Mouse (Mus musculus) right cerebral cortex, adult 18-20 months (tissue): Measurements from ENCODE around the gene Fars2.
"Not testable (repeated sequence)": the region's sequence is repeated elsewhere in the genome, so short reads cannot be mapped to it uniquely, and the experiment has no call there.

Source experiments
- DNase-seq: peaks from one replicate; pipeline ENCODE4 v3.0.0; 2022; ENCODE audit warnings: mixed read lengths

Fars2 gene

GRCm38 (mm10) chr13:36297950-36298781 is 181.0 kb downstream of the Fars2 start:
- no peak for DNase-seq

- no peak for DNase-seq
Measured at GRCm38 (mm10) chr13:36298782-36299031, 181.5 kb downstream of the Fars2 start.

DNA sequence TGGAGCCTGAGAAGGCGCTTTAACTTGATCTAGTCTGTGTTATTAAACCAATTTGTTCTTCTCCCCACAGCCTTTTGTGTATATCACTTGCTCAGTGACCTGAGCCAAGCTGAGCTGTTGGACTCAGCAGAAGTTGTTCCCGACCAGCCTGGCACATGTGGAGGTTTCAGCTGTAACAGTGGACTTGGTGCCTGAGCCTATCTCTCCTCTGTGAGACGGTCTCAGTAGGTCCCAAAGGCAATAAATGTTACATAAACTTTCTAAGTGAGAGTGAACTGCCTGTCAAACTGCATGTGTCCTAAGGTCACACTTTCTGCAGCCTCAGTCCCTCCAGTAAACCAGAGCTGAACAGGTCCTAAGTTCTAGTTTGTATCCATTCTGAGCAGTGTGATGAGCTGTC is 185.6 kb downstream of the Fars2 start:
- no peak for DNase-seq

DNA sequence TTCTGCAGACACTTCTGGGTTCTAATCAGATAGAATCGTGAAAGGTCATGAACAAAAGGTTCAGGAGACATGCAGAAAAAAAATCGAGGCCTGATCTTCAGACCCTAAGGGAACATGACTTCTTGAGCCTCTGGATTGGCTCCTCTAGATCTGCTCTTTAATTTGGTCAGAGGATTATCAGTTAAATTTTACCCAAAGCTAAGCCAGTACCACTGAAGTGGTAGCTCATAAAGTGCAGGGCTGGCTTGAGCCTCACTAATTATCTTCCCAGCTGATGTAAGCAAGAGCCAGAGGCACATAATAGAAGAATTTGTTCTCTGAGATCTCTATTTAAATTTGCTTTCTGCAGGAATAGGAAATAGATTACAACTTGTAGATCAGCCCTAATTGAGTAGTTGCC is 188.1 kb downstream of the Fars2 start:
- no peak for DNase-seq

DNA sequence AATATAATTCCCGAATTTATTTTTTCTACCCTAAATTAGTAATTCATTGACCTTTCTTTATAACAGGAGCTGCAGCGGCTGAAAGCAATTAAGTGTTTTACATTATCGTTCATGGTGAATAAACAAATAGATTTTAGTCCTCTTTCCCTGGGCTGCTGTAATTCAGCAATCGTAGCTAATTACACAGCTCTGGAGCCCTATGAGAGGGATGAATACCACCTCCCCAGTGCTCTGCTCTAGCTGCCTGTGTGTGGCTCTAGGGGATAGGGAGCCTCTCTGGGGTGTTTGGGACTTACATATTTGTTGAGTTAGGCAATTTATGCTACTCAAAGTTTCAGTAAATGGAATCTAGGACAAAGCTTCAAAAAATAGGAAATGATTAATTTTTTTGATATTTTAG is 190.2 kb downstream of the Fars2 start:
- no peak for DNase-seq

DNA sequence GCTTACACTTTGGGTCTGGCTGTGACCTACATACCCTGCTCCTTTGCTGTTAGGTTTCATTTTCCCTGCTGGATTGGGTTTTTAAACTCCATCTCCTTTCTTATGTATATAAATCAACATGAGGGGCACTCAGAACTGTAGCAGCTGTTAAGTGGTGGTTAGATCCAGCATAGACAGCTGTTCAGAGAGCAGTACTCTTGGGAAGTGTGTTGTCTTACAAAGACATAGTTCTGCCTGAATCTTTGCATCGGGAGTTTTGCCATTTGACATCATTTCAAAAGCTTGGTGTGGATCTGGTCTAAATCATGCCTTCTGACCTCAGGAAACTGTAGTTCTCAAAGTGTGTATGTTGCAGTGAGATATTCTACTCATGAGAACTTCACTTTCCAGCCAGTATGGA is 191.9 kb downstream of the Fars2 start:
- DNase-seq = no peak

DNA sequence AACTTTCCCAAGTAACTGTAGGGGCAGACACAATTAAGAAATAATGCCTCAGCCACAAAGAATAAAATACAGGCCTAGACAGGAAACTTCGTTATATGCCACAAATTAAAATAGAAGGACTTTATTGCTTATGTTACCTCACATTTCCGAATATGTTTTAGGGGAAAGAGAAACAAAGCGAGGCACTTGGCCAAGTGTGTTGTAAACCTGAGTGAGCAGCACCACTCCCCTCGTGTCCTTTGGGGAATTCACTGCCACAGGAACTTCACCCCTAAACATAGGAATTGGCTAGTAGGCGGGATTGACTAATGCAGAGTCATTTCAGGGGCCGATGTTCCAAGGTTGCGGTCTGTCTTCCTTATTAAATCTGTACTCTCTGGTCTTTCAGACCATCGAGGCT is 197.0 kb downstream of the Fars2 start:
- no peak for DNase-seq

DNA sequence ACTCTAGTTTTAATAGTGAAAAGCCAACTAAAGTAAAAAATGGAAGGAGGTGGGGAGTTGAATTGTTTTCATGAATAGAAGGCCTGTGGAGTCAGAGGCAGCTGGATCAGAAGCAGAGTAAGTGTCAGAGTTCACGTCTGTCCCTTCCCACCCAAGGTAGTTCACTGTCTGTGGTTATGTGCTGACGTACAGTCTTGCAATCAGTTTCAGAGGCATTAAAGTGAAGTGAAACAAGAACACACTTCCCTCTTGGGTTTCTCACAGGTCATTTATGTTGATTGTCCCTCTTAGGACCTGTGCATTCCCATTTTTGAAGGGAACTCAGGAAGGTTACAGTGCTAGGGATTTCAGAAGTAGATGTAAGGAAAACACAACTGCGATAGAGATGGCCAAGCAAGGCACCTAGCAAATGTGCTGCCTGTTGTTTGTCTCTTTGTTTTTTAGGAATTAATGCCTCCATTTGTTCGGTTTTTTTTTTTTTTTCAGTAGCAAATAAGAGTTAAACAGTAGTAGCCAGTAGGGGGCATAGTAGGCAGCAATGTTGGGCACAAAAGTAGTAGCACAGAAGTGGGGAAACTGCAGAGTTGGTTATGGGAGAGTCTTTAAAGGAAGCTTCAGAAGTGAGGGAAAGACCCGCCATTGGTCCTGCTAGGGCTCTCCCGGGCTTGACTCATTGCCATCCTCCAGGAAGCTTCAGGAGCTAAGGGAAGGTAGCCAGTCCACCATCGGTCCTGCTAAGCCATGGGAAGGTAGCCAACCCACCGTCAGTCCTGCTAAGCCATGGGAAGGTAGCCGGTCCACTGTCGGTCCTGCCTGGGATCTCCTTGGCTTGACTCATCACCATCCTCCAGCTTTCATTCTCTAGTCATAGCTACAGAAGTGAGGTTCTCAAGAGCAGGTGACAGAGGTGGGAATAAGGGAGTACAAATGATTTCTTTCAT is 197.9 kb downstream of the Fars2 start:
- DNase-seq = no peak

- no peak for DNase-seq
Measured at GRCm38 (mm10) chr13:36317824-36318223, 200.6 kb downstream of the Fars2 start.

DNA sequence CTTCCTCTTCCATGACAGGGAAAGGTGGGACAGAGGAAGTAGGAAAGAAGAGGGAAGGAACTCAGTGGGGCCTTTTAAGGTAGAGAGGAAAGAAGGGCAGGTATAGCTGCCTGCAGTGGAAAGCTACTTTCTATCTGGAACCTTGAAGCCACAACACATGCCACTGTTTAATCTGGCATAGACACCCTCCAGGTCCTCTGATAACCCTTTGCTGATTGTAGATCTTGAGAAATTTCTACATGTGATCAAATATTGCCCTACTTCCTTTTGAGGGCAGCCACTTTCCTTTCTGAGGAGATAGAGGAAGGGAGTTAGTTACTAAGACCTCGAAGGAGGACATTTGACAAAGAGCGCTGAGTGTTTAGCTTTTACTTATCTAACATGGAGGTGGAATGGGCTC is 207.4 kb downstream of the Fars2 start:
- no peak for DNase-seq

GRCm38 (mm10) chr13:36326539-36326938 is 209.3 kb downstream of the Fars2 start:
- DNase-seq = no peak

DNA sequence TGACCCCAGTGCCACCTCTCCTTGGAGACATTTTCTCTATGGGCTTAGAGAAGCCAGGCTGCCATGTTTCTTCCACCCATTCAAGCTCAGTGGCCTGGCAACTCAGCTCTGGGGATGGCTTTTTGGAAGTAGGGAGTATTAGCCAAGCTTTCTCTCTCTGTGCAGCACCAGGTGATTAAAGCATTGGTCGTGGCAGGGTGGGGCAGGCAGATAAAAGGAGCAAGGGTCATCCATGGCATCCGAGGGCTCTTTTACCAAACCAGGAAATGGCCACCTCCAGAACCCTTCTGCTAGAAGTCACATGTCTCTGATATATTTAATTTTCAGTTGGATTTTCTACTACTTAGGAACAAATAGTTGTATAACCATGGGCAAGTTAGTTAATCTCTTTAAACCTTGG is 212.7 kb downstream of the Fars2 start:
- DNase-seq = no peak

GRCm38 (mm10) chr13:36330542-36330941 is 213.3 kb downstream of the Fars2 start:
- DNase-seq = no peak

DNA sequence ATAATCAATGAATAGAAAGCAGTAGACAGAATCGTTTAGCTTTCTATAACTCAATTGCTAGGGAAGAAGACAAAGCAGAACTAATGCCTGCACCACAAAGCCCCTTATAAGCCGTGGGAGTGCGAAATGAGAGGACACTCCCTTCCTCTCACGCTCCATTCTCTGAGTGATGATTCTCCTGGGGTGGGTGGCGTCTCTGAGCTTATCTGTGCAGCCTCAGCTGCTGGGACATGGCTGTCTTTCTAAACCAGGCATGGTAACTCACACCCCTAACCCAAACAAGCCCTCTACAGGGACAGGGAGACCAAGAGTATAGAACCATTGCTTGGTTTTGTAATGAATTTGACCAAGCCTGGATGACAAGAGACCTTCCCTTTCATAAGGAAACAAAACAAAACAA is 217.5 kb downstream of the Fars2 start:
- no peak for DNase-seq

GRCm38 (mm10) chr13:36351529-36351928 is 234.3 kb downstream of the Fars2 start:
- DNase-seq = no peak

GRCm38 (mm10) chr13:36357469-36357868 is 240.3 kb downstream of the Fars2 start:
- DNase-seq = no peak

DNA sequence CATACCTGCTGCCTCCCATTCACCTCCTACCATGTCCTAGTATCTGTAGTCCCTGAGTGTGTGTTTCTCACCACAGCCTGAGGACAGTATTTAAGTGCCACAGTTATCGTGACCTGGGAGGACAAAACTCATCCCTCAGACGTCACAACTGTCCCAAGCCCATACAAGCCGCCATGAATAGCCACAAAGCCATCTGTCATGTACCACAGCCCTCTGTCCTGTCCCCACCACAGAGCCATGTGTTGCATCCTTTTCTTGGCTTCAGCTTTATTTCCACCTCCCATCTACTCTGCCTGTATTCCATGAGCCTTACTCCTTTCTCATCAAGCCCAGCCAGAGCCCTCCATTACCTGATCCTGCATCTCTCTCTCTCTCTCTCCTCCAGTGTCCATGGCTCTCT is 244.2 kb downstream of the Fars2 start:
- no peak for DNase-seq

GRCm38 (mm10) chr13:36365719-36366118 is 248.5 kb downstream of the Fars2 start:
- not testable (repeated sequence) for DNase-seq

DNA sequence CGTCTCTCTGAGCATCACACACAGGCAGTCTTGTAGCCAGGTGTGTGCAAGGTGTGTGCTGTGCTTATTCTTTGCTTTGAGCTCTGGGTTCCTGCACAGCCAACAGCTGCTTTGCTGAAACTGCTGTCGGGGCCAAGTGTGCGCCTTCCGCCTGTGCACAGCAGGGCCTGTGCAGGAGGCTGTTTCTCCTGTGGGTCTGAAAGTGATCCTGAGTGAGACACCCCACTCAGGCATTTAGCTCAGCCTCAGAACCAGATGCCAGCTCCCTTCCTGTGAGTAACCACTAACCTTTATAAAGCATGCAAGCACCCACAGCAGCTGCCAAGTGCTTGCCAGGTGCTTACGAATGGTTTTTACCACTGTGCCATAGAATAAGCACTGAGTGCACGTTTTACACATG is 249.1 kb downstream of the Fars2 start:
- DNase-seq = peak; percentile 32

DNA sequence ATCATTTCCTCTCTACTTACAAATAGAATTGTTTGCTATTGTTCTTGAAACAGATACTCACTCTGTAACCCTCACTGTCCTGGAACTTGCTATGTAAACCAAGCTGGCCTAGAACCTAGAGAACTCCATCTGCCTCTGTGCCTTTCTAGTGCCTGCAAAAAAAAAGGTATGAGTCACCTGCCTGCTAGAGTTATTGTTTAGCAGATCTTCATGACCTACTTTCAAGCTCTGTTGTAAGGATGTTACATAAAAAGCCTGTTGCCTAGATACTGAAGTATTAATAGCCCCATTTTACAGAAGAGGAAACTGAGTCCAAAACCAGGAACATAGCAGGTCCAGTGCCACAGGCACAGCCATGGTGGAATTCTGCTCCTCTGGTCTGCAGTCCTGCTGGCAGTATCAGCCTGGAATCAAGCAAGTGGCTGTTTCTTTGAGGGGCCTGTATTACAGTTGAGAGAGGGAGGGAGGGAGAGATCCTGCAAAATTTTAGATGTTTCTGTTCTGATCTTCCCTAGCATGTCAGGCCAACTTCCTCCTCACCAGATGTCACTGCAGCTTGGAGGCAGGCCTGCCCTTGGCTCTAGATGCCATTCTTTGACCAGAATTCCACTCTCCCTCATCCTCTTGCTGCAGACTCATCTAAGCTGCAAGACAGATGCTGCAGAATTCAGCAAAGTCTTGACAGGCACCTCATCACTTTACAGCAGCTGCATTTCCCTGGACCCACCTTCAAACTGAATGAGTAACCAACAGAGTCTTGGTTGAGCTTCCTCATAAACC is 250.7 kb downstream of the Fars2 start:
- DNase-seq = peak; percentile 73

GRCm38 (mm10) chr13:36368799-36369198 is 251.6 kb downstream of the Fars2 start:
- DNase-seq = no peak

DNA sequence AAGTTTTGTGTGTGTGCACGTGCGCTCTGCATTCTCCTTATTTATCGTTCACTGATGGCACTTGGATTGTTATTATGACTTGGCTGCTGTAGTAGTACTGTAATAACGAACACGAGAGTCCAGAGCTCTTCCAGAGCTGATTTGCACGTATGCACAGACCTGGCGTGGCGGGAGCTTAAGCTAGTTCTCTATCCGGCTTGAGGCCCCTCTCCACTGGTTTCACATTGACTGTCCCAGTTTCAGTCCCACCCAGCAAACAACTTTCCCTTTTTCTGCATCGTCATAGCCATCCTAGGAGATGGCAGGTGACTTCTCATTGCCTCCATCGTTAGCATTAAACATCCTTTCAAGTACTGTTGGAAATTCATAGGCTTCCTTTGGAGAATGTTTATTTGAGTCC is 252.2 kb downstream of the Fars2 start:
- DNase-seq = no peak

- DNase-seq = no peak
Measured at GRCm38 (mm10) chr13:36383236-36383635, 266.0 kb downstream of the Fars2 start.
